ENCODE assay signal across 10 mouse cellular contexts in genomic region chr7:58626305-58627155, GRCm38 (mm10). TPM values are rescaled to one million over a fixed set of nuclear protein-coding genes. Genes with fewer than 3 reads are reported as not detected.
DNase-seq lines count a peak whose midpoint lies in the region; ATAC-seq and TF ChIP-seq lines count a peak whose summit lies in the region.
"Had no signal": no experiment of that assay in that cellular context is flagged by ENCODE, and none has a peak within 500 bp of the region (broad histone marks: within the 10 kb centered on the region; RNA-seq: fewer than 3 reads in every experiment).

No protein-coding gene starts in this region.

- H3K4me3 ChIP-seq in hindbrain, embryonic 16.5 days (ENCODE audit: low read length), result no peak overlapping the region
- no peak overlapping the region for H3K4me3 ChIP-seq in hindbrain, embryonic 12.5 days
- no peak overlapping the region for H3K4me3 ChIP-seq in lung, postnatal 0 days (ENCODE audit: low read depth, low read length)
- no peak overlapping the region for H3K4me3 ChIP-seq in left cerebral cortex, adult 2 months
- H3K4me3 ChIP-seq: stomach, embryonic 15.5 days had no signal

- H3K4me1 ChIP-seq in hindbrain, embryonic 16.5 days (ENCODE audit: control insufficient read depth, insufficient read depth, low read depth, low read length), result no peaks in the 10 kb centered on the region
- H3K4me1 ChIP-seq in hindbrain, embryonic 12.5 days, result no peaks in the 10 kb centered on the region
- peaks cover 2% of the 10 kb centered on the region for H3K4me1 ChIP-seq in lung, postnatal 0 days (ENCODE audit: insufficient read depth, low read depth, low read length)
- H3K4me1 ChIP-seq: stomach, embryonic 15.5 days had no signal

- peak; percentile 40; the same call in 1 of the 2 replicates for TF ChIP-seq EP300 in lung, postnatal 0 days (IDR thresholded peaks at IDR 0.05)

- WGBS in hindbrain, embryonic 16.5 days, result 73% methylated on average over 9 of the region's 9 CpGs
- WGBS in hindbrain, embryonic 12.5 days, result 71% methylated on average over 9 of the region's 9 CpGs
- 34% methylated on average over 9 of the region's 9 CpGs for WGBS in lung, postnatal 0 days

- no peak for TF ChIP-seq CTCF in lung, postnatal 0 days (IDR thresholded peaks at IDR 0.05)
- no peak for TF ChIP-seq CTCF in left cerebral cortex, adult 2 months (IDR thresholded peaks at IDR 0.05)

- peak; percentile 24; the same call in 1 of the 2 replicates for ATAC-seq in hindbrain, embryonic 16.5 days
- no peak for ATAC-seq in hindbrain, embryonic 12.5 days (ENCODE audit: low FRiP score)
- peak; percentile 22 for ATAC-seq in activated CD4-positive, CD25-positive, alpha-beta regulatory T cell, adult 4 months
- peak; percentile 92 for ATAC-seq in lung, postnatal 0 days

- H3K27ac ChIP-seq in hindbrain, embryonic 16.5 days (ENCODE audit: low read depth, low read length), result no peak overlapping the region
- H3K27ac ChIP-seq in hindbrain, embryonic 12.5 days, result no peak overlapping the region
- H3K27ac ChIP-seq in lung, postnatal 0 days (ENCODE audit: low read length), result 0 out of 2 replicates have a peak overlapping the region, but pooled peaks have one; percentile 52
- no peak overlapping the region for H3K27ac ChIP-seq in left cerebral cortex, adult 2 months
- H3K27ac ChIP-seq: stomach, embryonic 15.5 days had no signal

- H3K9me3 ChIP-seq in hindbrain, embryonic 16.5 days (ENCODE audit: control insufficient read depth, low read length), result no peaks in the 10 kb centered on the region
- no peaks in the 10 kb centered on the region for H3K9me3 ChIP-seq in hindbrain, embryonic 12.5 days (replicated peaks)
- no peaks in the 10 kb centered on the region for H3K9me3 ChIP-seq in lung, postnatal 0 days (ENCODE audit: low read length)
- H3K9me3 ChIP-seq: stomach, embryonic 15.5 days had no signal

- H3K27me3 ChIP-seq in hindbrain, embryonic 16.5 days (replicated peaks; ENCODE audit: control insufficient read depth, insufficient read depth, low read length), result no peaks in the 10 kb centered on the region
- H3K27me3 ChIP-seq in hindbrain, embryonic 12.5 days, result no peaks in the 10 kb centered on the region
- no peaks in the 10 kb centered on the region for H3K27me3 ChIP-seq in lung, postnatal 0 days (replicated peaks; ENCODE audit: insufficient read depth, low read length)
- H3K27me3 ChIP-seq: stomach, embryonic 15.5 days had no signal

- H3K9ac ChIP-seq in hindbrain, embryonic 16.5 days (ENCODE audit: low read depth, low read length), result no peak overlapping the region
- no peak overlapping the region for H3K9ac ChIP-seq in hindbrain, embryonic 12.5 days
- no peak overlapping the region for H3K9ac ChIP-seq in lung, postnatal 0 days (replicated peaks; ENCODE audit: low read depth)
- H3K9ac ChIP-seq: stomach, embryonic 15.5 days had no signal

- no peak overlapping the region for H3K4me2 ChIP-seq in hindbrain, embryonic 16.5 days (ENCODE audit: low read length)
- no peak overlapping the region for H3K4me2 ChIP-seq in hindbrain, embryonic 12.5 days (replicated peaks)
- peak overlapping the region; percentile 22 for H3K4me2 ChIP-seq in lung, postnatal 0 days (replicated peaks; ENCODE audit: low read depth, low read length)
- H3K4me2 ChIP-seq: stomach, embryonic 15.5 days had no signal

- peak; percentile 34 to 36 for DNase-seq in gastrocnemius, adult 8-10 months (ENCODE audit: low spot score in 2 of 2)
- DNase-seq in lung, postnatal 0 days (ENCODE audit: low spot score), result peak; percentile 83
- no peak for DNase-seq in right cerebral cortex, postnatal 4 days
- DNase-seq in thymus, postnatal 14 days, result no peak
- no peak for DNase-seq in left cerebral cortex, adult 2 months (ENCODE audit: extremely low spot score in 1 of 2, low spot score in 2 of 2)

- intact Hi-C loops in left cerebral cortex, adult 2 months (cut with DNase I), result no loop called here

- no peaks in the 10 kb centered on the region for H3K36me3 ChIP-seq in hindbrain, embryonic 16.5 days (ENCODE audit: control insufficient read depth, insufficient read depth, low read length)
- H3K36me3 ChIP-seq in hindbrain, embryonic 12.5 days, result no peaks in the 10 kb centered on the region
- no peaks in the 10 kb centered on the region for H3K36me3 ChIP-seq in lung, postnatal 0 days (ENCODE audit: insufficient read depth, low read length)
- H3K36me3 ChIP-seq: stomach, embryonic 15.5 days had no signal

RNA-seq across cellular contexts. Expression of gene Atp10a, which starts 29.4 kb away (rescaled TPM):
- 1.1 TPM in 2 replicates for polyA plus RNA-seq in hindbrain, embryonic 16.5 days (2015; fragmentation: Nextera tagmentation; extraction: Ambion mirVana)
- 2.3 and 3.3 TPM in 2 replicates for polyA plus RNA-seq in hindbrain, embryonic 12.5 days (2016; fragmentation: Nextera tagmentation; extraction: Ambion mirVana)
- polyA plus RNA-seq in activated CD4-positive, CD25-positive, alpha-beta regulatory T cell, adult 4 months (2017; shearing (Covaris generic)), result 1 to 10 TPM; 5.4 to 5.6 TPM
- total RNA-seq in gastrocnemius, adult 8-10 months (2022), result 1 to 10 TPM in 2 of 4 experiments, under 1 TPM in 2; 0.90 to 1.1 (median 1.0) TPM
- 2.0 and 2.5 TPM in 2 replicates for polyA plus RNA-seq in lung, postnatal 0 days (2015; fragmentation: Nextera tagmentation; extraction: Ambion mirVana)
- total RNA-seq in left cerebral cortex, adult 2 months (2021), result 1 to 10 TPM; 8.8 to 9.2 TPM
- total RNA-seq: MEL had no signal

Comparison
In these comparisons a context has a peak if more than half of its experiments do, and no peak if none do; other contexts are left out.
1. DNase-seq: peak in gastrocnemius, adult 8-10 months (2 of 2) and lung, postnatal 0 days (single experiment); none in right cerebral cortex, postnatal 4 days (single experiment), thymus, postnatal 14 days (single experiment) and left cerebral cortex, adult 2 months (0 of 2).